Mouse (Mus musculus): ENCODE data around the gene Rbbp9.
"Not testable (repeated sequence)": the region's sequence is repeated elsewhere in the genome, so short reads cannot be mapped to it uniquely, and the experiment has no call there.

The Rbbp9 gene

GRCm38 (mm10) chr2:144550529-144550928 is at the start of gene Rbbp9:
Gene Rbbp9 (minus strand): TSS chr2:144550869.
- peak; percentile 71 for DNase-seq

GRCm38 (mm10) chr2:144599831-144600687 is 49.4 kb upstream of the Rbbp9 start, which contains the start of gene Dtd1:
Gene Dtd1 (plus strand): TSS chr2:144599897.
- peak; percentile 92 for DNase-seq

- no peak for DNase-seq
These were observed 47.3 kb upstream of the Rbbp9 start for GRCm38 (mm10) chr2:144598006-144598405.

- DNase-seq: peak; percentile 84
These were observed 43.4 kb upstream of the Rbbp9 start, which contains the start of gene Smim26 for GRCm38 (mm10) chr2:144593951-144594651. Gene Smim26 (plus strand): TSS chr2:144594054.

- not testable (repeated sequence) for DNase-seq
These were observed 42.4 kb upstream of the Rbbp9 start for GRCm38 (mm10) chr2:144593036-144593435.

- DNase-seq: no peak
These were observed 38.1 kb upstream of the Rbbp9 start for GRCm38 (mm10) chr2:144588723-144589122.

- peak; percentile 98 for DNase-seq
These were observed 5.3 kb upstream of the Rbbp9 start, which contains the start of gene Sec23b for GRCm38 (mm10) chr2:144555820-144556552. Gene Sec23b (plus strand): TSS chr2:144556229.

- DNase-seq: no peak
These were observed 4.7 kb upstream of the Rbbp9 start for GRCm38 (mm10) chr2:144555286-144555819.

- no peak for DNase-seq
These were observed 3.2 kb upstream of the Rbbp9 start for GRCm38 (mm10) chr2:144553905-144554304.

- DNase-seq: no peak
These were observed 3.1 kb downstream of the Rbbp9 start for GRCm38 (mm10) chr2:144547559-144547958.

- DNase-seq: peak; percentile 83
These were observed 5.2 kb downstream of the Rbbp9 start for GRCm38 (mm10) chr2:144545481-144545880.

GRCm38 (mm10) chr2:144545061-144545460 is 5.6 kb downstream of the Rbbp9 start:
- no peak for DNase-seq

- DNase-seq: peak; percentile 76
These were observed 6.0 kb downstream of the Rbbp9 start for GRCm38 (mm10) chr2:144544630-144545029.

GRCm38 (mm10) chr2:144543670-144544069 is 7.0 kb downstream of the Rbbp9 start:
- no peak for DNase-seq

- DNase-seq: no peak
These were observed 9.4 kb downstream of the Rbbp9 start for GRCm38 (mm10) chr2:144541246-144541645.

GRCm38 (mm10) chr2:144537123-144537522 is 13.5 kb downstream of the Rbbp9 start:
- DNase-seq: peak; percentile 43

GRCm38 (mm10) chr2:144527821-144528174 is 22.9 kb downstream of the Rbbp9 start:
- DNase-seq: no peak

GRCm38 (mm10) chr2:144526981-144527820 is 23.5 kb downstream of the Rbbp9 start, which contains the start of the genes Dzank1 and Polr3f:
Gene Dzank1 (minus strand): TSS chr2:144527414.
Gene Polr3f (plus strand): TSS chr2:144527718.
- peak; percentile 98 for DNase-seq

GRCm38 (mm10) chr2:144525856-144526255 is 24.8 kb downstream of the Rbbp9 start:
- no peak for DNase-seq

GRCm38 (mm10) chr2:144519772-144520171 is 30.9 kb downstream of the Rbbp9 start:
- DNase-seq: no peak

- DNase-seq: no peak
These were observed 36.0 kb downstream of the Rbbp9 start for GRCm38 (mm10) chr2:144514619-144515018.

GRCm38 (mm10) chr2:144502134-144502533 is 48.5 kb downstream of the Rbbp9 start:
- no peak for DNase-seq
